Mouse (Mus musculus): ENCODE measurements around the gene Arhgap42.

DNA sequence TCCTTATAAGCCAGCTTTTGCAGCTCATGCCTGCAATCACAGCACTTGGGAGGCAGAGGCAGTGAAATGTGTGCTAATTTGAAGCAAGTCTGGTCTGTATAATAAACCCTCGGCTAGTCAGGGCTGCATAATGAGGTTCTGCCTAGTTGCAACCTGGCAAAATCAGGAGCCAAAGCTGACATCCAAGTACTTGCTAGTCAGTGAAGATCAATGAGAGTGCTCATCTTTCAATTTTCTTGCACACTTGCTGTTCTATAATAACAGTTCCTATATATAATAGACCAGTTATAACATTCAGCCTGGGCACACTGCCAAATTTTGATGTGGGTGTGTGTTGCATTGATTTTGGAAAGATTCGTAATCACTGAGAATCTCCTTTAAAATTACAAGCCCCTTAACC lies 261.1 kb downstream of the Arhgap42 start:
- TF ChIP-seq EP300 (IDR thresholded peaks at IDR 0.05; ENCODE audit: insufficient read depth, low read depth, low read length) (no peak), POLR2A (IDR thresholded peaks at IDR 0.05; ENCODE audit: insufficient read depth, low read length) (no peak)

All from ES-Bruce4 (cell line).